In genomic region chr14:24164721-24165367, GRCm38 (mm10) we compare ENCODE assay signal across 20 mouse cellular contexts.
"Had no signal": no experiment of that assay in that cellular context is flagged by ENCODE, and none has a peak within 500 bp of the region (broad histone marks: within the 10 kb centered on the region; RNA-seq: fewer than 3 reads in every experiment).

No protein-coding gene starts in this region.

- H3K4me1 ChIP-seq: limb, embryonic 12.5 days; limb, embryonic 15.5 days; lung, embryonic 15.5 days; midbrain, embryonic 10.5 days; midbrain, embryonic 13.5 days; neural tube, embryonic 13.5 days had no signal

- H3K4me2 ChIP-seq: limb, embryonic 12.5 days; limb, embryonic 15.5 days; lung, embryonic 15.5 days; midbrain, embryonic 13.5 days; neural tube, embryonic 13.5 days had no signal

- H3K9ac ChIP-seq: limb, embryonic 12.5 days; limb, embryonic 15.5 days; liver, embryonic 14.5 days; lung, embryonic 15.5 days; midbrain, embryonic 13.5 days; neural tube, embryonic 13.5 days had no signal

- DNase-seq: kidney, adult 18-20 months; kidney, adult 9 months; kidney, postnatal 14 days; kidney, postnatal 4 days; left cerebral cortex, postnatal 4 days; lung, adult 18-20 months; lung, postnatal 14 days; thymus, adult 2 months; thymus, postnatal 25 days had no signal

- H3K9me3 ChIP-seq: limb, embryonic 12.5 days; limb, embryonic 15.5 days; lung, embryonic 15.5 days; midbrain, embryonic 10.5 days; midbrain, embryonic 13.5 days; neural tube, embryonic 13.5 days had no signal

- H3K27me3 ChIP-seq: limb, embryonic 12.5 days; limb, embryonic 15.5 days; lung, embryonic 15.5 days; megakaryocyte, embryonic 14.5 days; midbrain, embryonic 13.5 days; neural tube, embryonic 13.5 days had no signal

- ATAC-seq: midbrain, embryonic 13.5 days; midbrain, embryonic 16.5 days had no signal

- H3K4me3 ChIP-seq: limb, embryonic 12.5 days; limb, embryonic 15.5 days; lung, embryonic 15.5 days; megakaryocyte, embryonic 14.5 days; midbrain, embryonic 10.5 days; midbrain, embryonic 13.5 days; myocyte; neural tube, embryonic 13.5 days had no signal

- H3K27ac ChIP-seq: limb, embryonic 12.5 days; limb, embryonic 15.5 days; liver, embryonic 14.5 days; lung, embryonic 15.5 days; macrophage; midbrain, embryonic 10.5 days; midbrain, embryonic 13.5 days; neural tube, embryonic 13.5 days had no signal
